Mouse (Mus musculus): Measurements from ENCODE around the gene Blvra. TPM values are rescaled to one million over a fixed set of nuclear protein-coding genes. Genes with fewer than 3 reads are reported as not detected.

Gene Blvra
- total RNA-seq, 2 experiments from 2014 or later, result 38.7 to 39.9 TPM

DNA sequence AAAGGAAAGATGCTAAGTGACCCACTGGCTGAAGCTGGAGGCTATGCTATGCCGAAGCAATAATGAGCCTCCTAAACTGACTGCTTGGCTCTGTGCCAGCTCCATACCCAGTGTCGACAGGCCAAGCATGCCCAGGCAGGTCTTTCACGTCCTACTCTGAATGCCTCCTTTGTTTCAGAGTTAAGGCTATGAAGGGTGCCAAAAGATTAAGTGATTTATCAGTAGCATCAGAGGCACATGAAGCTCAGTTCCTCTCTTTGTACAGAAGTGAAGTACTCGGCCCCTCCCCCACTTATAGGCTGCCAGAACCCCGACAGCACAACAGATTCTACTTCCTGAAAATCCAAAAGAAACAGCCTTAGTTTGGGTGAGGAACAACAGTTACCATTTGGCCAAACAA lies 66.5 kb downstream of the Blvra start:
- peak; percentile 53 for DNase-seq

- DNase-seq, result no peak
Observed at GRCm38 (mm10) chr2:127137838-127138420, 67.5 kb downstream of the Blvra start.

DNA sequence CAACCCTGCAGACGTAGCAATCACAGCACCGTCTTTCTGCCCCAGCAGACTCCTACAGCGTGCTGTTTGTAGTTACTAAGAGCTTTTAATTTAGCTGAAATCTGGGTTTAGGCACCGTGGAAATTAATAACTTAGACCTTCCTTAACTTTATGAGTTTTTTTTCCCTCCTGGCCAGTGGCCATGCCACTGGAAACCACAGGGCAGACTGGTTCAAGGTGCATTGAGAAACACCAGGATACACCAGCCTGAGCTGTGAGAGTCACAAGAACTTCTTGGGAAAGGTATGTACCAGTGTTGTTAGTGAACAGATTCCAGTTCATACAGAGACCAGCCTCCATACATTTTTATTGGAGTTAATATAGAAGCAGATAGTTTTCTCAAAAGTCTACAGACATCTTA lies 68.0 kb downstream of the Blvra start:
- DNase-seq, result no peak

DNA sequence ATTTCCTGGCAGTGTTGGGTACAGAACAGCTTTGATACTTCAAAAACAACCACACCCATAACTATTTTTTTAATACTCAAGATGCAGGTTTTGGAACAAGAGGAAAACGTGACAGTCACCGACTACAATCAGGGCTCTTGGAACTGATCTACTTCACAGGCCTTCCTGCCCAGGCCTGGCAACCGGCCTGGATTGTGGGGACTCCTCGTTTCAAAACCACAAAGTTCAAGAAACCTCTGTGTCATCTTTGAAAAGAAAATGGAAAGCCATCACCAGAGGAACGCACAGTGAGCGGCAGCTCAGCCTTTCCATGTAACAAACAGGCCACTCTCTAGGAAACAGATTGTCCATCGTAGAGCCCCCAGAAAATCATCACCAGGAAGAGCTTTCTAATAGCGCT lies 68.6 kb downstream of the Blvra start:
- no peak for DNase-seq

DNA sequence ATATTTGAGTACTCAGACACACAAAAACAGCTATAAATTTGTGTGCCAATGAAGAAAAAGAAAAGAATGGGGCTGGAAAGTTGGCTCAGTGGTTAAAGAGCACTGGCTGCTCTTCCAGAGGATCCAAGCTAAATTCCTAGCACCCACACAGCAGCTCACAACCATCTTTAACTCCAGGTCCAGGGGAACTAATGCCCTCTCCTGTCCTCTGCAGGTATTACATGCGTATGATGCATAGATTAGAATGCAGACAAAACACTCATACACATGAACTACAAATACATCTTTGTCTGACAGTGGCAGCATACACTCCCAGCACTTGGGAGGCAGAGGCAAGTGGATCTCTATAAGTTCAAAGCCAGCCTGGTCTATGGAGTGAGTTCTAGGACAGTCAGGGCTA lies 69.1 kb downstream of the Blvra start:
- DNase-seq, result no peak

DNA sequence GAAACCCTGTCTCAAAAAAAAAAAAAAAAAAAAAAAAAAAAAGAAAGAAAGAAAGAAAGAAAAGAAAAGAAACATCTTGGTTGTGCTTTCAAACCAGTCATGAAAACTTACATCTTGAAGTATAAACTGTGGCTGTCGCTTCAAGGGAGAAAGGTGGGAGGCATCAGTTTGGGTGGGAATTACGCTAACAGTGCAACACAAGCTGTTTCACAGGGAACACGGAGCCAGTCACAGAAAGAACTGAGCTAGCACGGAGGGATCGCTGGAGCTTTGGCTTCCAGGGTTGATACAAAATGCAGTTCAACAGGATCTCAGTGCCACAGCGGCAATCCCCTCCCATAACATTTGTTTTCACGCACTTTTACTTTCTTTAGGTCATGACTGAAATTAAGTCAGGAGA lies 69.5 kb downstream of the Blvra start:
- no peak for DNase-seq

DNA sequence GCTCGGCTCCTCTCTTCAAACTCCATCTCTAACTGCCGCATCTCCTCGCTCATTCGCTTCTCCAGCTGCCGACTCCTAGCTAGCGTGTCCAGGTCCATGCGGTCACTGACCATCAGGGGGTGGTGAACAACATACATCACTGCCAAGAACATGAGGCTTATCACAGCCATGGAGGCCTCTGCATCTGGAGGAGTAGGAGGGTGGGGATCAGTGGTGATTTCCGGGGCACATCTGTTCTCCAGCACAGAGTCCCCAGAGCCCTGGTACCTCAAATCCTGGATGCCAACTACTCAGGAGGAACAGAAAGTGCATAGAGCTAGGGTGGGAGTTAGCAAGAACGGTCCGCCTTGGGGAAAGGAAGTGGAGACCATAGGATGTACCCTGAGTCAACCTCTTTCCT lies 71.6 kb downstream of the Blvra start:
- DNase-seq, result no peak

DNA sequence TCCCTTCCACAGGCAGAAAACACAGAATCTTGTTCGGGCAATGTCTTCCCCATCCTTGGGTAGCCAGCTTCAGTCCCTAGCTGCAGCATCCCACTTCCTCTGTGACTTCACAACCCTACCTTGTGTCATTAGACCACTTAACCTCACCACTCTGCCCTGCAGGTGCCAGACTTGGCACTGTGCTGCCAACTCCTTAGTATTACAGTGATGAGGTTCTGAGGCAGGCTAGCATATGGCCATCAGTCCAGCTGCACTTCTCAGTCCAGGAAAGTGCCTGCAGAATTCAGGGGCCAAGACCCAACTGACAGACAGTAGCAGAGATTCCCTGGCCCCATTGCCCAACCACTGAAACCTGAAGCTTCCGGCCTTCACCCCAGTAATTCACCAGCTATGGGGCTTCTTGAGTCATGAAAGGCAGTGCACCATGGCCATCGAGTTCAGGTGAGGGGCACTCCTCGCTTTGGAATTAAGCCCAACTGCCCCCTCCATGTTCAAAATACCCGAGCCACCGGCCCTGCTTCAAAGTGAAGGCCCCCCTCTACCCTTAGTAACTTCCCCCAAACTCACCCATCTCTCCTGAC lies 72.2 kb downstream of the Blvra start:
- DNase-seq, result no peak

DNA sequence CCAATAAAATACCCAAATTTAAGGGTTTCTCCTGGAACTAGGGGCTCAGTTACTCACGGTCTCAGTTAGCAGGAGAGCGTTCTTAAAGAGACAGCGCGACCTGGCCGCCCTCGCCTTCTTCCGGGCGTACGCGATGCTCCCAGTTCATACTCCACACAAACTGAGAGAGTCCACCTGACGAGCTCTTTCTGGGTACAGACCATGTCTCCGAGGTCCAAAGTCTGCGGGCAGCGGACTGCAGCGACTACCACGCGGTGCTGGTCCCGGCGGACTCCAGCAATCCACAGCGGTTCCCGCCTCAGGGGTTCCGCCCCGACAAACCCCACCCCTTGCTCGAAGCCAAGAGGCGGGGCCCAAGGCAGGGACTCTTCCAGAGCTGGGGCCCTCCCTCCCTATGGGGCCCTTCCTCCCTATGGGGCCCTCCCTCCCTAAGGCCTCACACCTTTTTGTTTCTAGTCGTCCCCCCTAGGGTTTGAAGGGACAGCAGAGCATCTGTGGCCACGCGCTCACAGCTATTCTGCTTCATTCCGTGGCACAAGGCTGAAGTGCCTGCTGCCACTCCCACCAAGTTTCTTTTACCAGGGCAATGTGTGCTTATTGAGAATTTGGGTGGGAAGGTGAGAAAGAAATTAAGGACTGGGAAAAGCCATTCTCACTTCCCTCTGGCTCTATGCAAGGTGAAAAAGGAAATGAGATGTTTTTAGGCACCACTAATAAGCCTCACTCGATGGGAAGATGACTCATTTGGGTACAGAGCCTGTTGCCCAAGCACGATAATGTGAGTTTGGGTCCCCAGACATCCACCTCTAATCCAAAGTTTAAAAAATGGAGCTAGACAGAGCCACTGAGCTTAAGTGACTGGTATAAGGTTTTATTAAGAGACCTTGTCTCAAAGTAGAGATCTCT lies 72.9 kb downstream of the Blvra start, which contains the start of gene Itpripl1:
Gene Itpripl1 (minus strand): TSS at position 285 of the 906 bp plus-strand sequence.
- peak; percentile 89 for DNase-seq

DNA sequence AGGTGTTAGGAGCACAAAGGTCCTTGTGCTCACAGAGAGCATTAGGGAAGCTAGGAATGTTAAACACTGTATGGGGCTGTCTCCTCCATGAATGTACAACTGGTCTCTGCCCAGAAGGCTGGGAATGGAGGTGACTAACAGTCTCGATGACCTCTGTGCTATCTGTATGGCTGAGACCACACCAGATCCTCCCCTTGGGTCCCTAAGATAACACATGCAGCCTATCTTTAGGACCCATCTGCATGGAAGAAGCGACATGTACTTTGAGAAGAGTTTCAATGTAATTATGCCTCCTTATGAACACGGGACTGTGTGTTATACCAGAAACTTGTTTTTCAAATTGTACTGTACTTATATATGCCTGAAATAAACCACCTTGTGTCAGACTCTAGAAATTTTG lies 75.2 kb downstream of the Blvra start:
- no peak for DNase-seq

Small RNAs within 50 kb of the gene (microRNA-seq; reads per million reads assigned to microRNA genes)
- not detected for gene Gm24081

Other genes starting within 250 kb of the Blvra start
- 10 to 100 TPM; 42.2 to 56.3 TPM for gene Trpm7, start 194.4 kb upstream of the Blvra start, total RNA-seq (2021)
- gene Sppl2a, start 137.4 kb upstream of the Blvra start, total RNA-seq (2021), result 10 to 100 TPM; 60.4 to 67.2 TPM
- gene Ap4e1, start 61.9 kb upstream of the Blvra start, total RNA-seq (2021), result 10 to 100 TPM in 1 of 2 experiments, 1 to 10 TPM in 1; 8.9 to 12.8 TPM
- gene Ncaph, start 63.3 kb downstream of the Blvra start, total RNA-seq (2021), result 10 to 100 TPM; 15.8 to 18.3 TPM
- 10 to 100 TPM; 13.2 to 13.8 TPM for gene Itpripl1, start 72.8 kb downstream of the Blvra start, total RNA-seq (2021)
- gene 1810024B03Rik, start 137.6 kb downstream of the Blvra start, total RNA-seq (2021), result 1 to 10 TPM; 1.3 to 1.8 TPM
- gene Snrnp200, start 137.7 kb downstream of the Blvra start, total RNA-seq (2021), result 10 to 100 TPM; 58.9 to 70.8 TPM
- gene Ciao1, start 177.2 kb downstream of the Blvra start, total RNA-seq (2021), result 10 to 100 TPM; 85.9 to 93.7 TPM
- gene Tmem127, start 177.2 kb downstream of the Blvra start, total RNA-seq (2021), result 10 to 100 TPM; 55.4 to 56.4 TPM
- 100 to 1,000 TPM; 143 to 175 TPM for gene Stard7, start 199.6 kb downstream of the Blvra start, total RNA-seq (2021)

Data from adrenal gland, postnatal 10 days (tissue).